Mouse (Mus musculus): ENCODE measurements around the gene Ngfr.

DNA sequence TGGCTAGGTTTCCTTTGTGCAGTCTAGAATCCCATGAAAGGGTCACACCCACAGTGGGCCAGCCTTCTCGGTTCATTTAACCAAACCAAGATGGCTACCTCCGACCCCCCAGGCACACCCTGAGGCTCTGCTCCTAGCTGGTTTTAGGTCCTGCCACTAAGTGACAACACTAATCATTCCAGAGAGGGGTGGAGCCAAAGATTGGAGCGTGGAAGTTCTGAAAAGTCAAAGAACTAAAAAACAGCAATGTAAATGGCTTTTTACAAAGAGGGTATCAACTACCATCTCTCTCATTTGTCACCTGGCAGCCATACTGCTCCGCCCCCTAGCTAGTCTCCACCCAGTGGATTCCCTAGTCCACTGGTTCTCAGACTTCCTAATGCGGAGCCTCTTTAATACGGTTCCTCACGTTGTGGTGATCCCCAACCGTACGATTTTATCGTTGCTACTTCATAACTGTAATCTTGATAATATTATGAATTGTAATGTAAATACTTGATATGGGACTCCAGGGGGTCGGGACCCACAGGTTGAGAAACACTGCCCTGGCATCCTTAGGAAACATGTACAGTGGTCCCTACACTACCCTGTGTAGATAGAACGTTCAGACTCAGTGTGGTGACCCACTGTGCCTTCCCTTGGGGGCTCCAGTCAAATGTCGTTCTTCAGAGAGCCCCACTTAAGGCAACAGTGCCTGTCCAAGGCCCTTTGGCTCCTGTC is 55.0 kb downstream of the Ngfr start:
- TF ChIP-seq CTCF (IDR thresholded peaks at IDR 0.05; ENCODE audit: control insufficient read depth, insufficient read depth, low read length), result no peak
- no peak for TF ChIP-seq POLR2A (IDR thresholded peaks at IDR 0.05; ENCODE audit: borderline replicate concordance, control insufficient read depth, low read depth, low read length)

Measured in bone marrow, adult 2 months (tissue).